Mouse (Mus musculus) limb, embryonic 11.5 days (tissue): ENCODE measurements around the gene Knop1. TPM values are rescaled to one million over a fixed set of nuclear protein-coding genes. Genes with fewer than 3 reads are reported as not detected.
A peak's percentile ranks its signal among the peaks of the same experiment; 100 is the strongest.

Source experiments
- ATAC-seq: fragments of 200-750 bp; cut with Nextera tagmentation; 2 replicates; pipeline ENCODE4 v1.8.0; 2017; ENCODE audit warnings: low read depth; ENCODE audit not compliant: insufficient number of reproducible peaks, low FRiP score, low TSS enrichment
- DNase-seq: peaks from one replicate; pipeline ENCODE4 v3.0.0-alpha.2; 2015; ENCODE audit warnings: low spot score
- H3K27ac ChIP-seq: fragments of 300-500 bp; sonication (generic); replicated peaks from 2 replicates; pipeline ENCODE4 v1.5.1; 2014; ENCODE audit warnings: low read depth, mild to moderate bottlenecking, low read length
- H3K27me3 ChIP-seq: fragments of 300-500 bp; sonication (generic); 2 replicates; pipeline ENCODE4 v1.6.1; 2014; ENCODE audit warnings: mild to moderate bottlenecking, low read length, mixed read lengths; ENCODE audit not compliant: control insufficient read depth, insufficient read depth
- H3K36me3 ChIP-seq: fragments of 300-500 bp; sonication (generic); 2 replicates; pipeline ENCODE4 v1.6.1; 2014; ENCODE audit warnings: mild to moderate bottlenecking, low read length, moderate library complexity, mixed read lengths; ENCODE audit not compliant: control insufficient read depth, insufficient read depth
- H3K4me1 ChIP-seq: fragments of 300-500 bp; sonication (generic); 2 replicates; pipeline ENCODE4 v1.6.1; 2014; ENCODE audit warnings: low read length, mixed read lengths; ENCODE audit not compliant: control insufficient read depth, insufficient read depth
- H3K4me2 ChIP-seq: fragments of 300-500 bp; sonication (generic); 2 replicates; pipeline ENCODE4 v1.6.1; 2014; ENCODE audit warnings: low read depth, mild to moderate bottlenecking, moderate library complexity; ENCODE audit not compliant: severe bottlenecking
- H3K4me3 ChIP-seq: fragments of 300-500 bp; sonication (generic); 2 replicates; pipeline ENCODE4 v1.5.1; 2014; ENCODE audit warnings: low read depth, low read length
- H3K9ac ChIP-seq: fragments of 300-500 bp; sonication (generic); 2 replicates; pipeline ENCODE4 v1.6.1; 2014; ENCODE audit warnings: mild to moderate bottlenecking, low read length
- H3K9me3 ChIP-seq: fragments of 300-500 bp; sonication (generic); 2 replicates; pipeline ENCODE4 v1.6.1; 2016; ENCODE audit warnings: low read length; ENCODE audit not compliant: control insufficient read depth
- WGBS: fragments of 180-500 bp; shearing (Covaris S2); extraction: QIAGEN DNeasy Blood & Tissue Kit; methylation state at CpG from one replicate; pipeline ENCODE4 v1.1.7; 2014; 5-methylcytosine and 5-hydroxymethylcytosine counted together
- polyA plus RNA-seq: library from polyadenylated mRNA; unstranded; fragments of >200 nt; fragmentation: Nextera tagmentation; extraction: Ambion mirVana; gene quantifications from 2 replicates; pipeline ENCODE4 v1.2.1, GENCODE M21; 2014

Knop1 gene
- polyA plus RNA-seq, 1 experiment from 2014 or later, result 136 TPM

DNA sequence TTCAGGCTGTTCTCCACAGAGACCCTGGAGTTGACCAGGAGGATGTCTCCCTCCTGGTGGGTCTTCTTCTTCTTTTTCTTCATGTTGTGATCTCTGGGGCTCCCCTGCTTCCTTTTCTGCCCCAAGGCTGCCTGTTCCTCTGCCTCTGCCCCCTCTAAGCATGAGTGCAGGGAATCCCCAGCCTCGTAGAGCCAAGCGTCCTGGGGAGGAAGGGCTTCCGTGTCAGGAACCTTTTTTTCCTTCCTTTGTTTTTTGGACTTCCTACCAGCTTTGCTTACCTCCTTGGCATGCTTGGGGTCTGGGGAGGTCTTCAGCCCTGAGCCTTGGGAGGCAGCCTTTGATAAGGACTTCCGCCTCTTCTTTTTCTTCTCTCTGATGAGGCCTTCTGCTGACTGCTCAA is 3.4 kb downstream of the Knop1 start:
- ATAC-seq (no peak), DNase-seq (no peak)
- Histone ChIP-seq H3K9me3 (no peaks in the 10 kb centered on the region), H3K4me3 (no peak overlapping the region), H3K36me3 (peaks cover 19% of the 10 kb centered on the region; the same call in 1 of the 2 replicates), H3K4me2 (no peak overlapping the region), H3K27me3 (no peaks in the 10 kb centered on the region), H3K4me1 (peaks cover 6% of the 10 kb centered on the region; the same call in 1 of the 2 replicates), H3K9ac (no peak overlapping the region), H3K27ac (no peak overlapping the region)
- 90% methylated on average over 4 of the region's 4 CpGs for WGBS

DNA sequence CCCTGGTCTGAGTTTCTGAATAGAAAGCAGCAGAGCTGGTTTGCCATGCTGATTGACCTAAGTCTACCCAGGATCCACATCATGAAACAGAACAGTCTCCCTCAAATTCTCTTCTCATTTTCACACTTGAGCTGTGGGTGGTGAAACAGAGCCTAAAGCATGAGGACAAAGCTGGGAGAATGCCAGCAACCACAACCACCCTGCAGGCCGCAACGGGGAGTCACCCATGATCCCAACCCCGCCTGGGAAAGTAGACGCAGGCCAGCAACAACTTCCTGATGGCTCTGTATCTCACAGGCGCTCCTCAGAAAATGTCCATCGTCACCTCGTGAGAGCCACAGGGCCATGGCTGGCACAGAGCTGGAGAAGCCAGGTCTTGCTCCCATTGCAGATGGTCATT is 4.5 kb downstream of the Knop1 start:
- no peak overlapping the region for H3K4me2 ChIP-seq
- H3K9ac ChIP-seq, result no peak overlapping the region
- H3K4me1 ChIP-seq, result peaks cover 6% of the 10 kb centered on the region; the same call in 1 of the 2 replicates
- WGBS, result 95% methylated on average over 7 of the region's 7 CpGs
- no peaks in the 10 kb centered on the region for H3K9me3 ChIP-seq
- no peaks in the 10 kb centered on the region for H3K27me3 ChIP-seq
- no peak overlapping the region for H3K4me3 ChIP-seq
- no peak for ATAC-seq
- peaks cover 26% of the 10 kb centered on the region; the same call in 1 of the 2 replicates for H3K36me3 ChIP-seq
- no peak overlapping the region for H3K27ac ChIP-seq
- no peak for DNase-seq

- Histone ChIP-seq H3K4me1 (peaks cover 6% of the 10 kb centered on the region; the same call in 1 of the 2 replicates), H3K36me3 (peaks cover 28% of the 10 kb centered on the region; the same call in 1 of the 2 replicates), H3K27ac (no peak overlapping the region), H3K9ac (no peak overlapping the region), H3K4me3 (no peak overlapping the region), H3K9me3 (no peaks in the 10 kb centered on the region), H3K4me2 (no peak overlapping the region), H3K27me3 (no peaks in the 10 kb centered on the region)
- 90% methylated on average over 9 of the region's 9 CpGs for WGBS
- DNase-seq (no peak), ATAC-seq (no peak)
Observed at GRCm38 (mm10) chr7:118850676-118851290, 5.3 kb downstream of the Knop1 start.

GRCm38 (mm10) chr7:118849543-118850250 is 6.4 kb downstream of the Knop1 start:
- H3K4me2 ChIP-seq, result no peak overlapping the region
- DNase-seq, result no peak
- H3K27me3 ChIP-seq, result no peaks in the 10 kb centered on the region
- H3K9me3 ChIP-seq, result no peaks in the 10 kb centered on the region
- H3K36me3 ChIP-seq, result peaks cover 33% of the 10 kb centered on the region
- peaks cover 5% of the 10 kb centered on the region; the same call in 1 of the 2 replicates for H3K4me1 ChIP-seq
- 90% methylated on average over 5 of the region's 5 CpGs for WGBS
- no peak overlapping the region for H3K4me3 ChIP-seq
- no peak for ATAC-seq
- H3K9ac ChIP-seq, result no peak overlapping the region
- no peak overlapping the region for H3K27ac ChIP-seq

GRCm38 (mm10) chr7:118848796-118849195 is 7.3 kb downstream of the Knop1 start:
- no peak for ATAC-seq
- Histone ChIP-seq H3K4me1 (no peaks in the 10 kb centered on the region), H3K4me3 (no peak overlapping the region), H3K27ac (no peak overlapping the region), H3K9me3 (no peaks in the 10 kb centered on the region), H3K27me3 (no peaks in the 10 kb centered on the region), H3K36me3 (peaks cover 40% of the 10 kb centered on the region), H3K4me2 (no peak overlapping the region), H3K9ac (no peak overlapping the region)
- peak; percentile 32 for DNase-seq
- 80% methylated on average over 10 of the region's 10 CpGs for WGBS

- no peaks in the 10 kb centered on the region for H3K4me1 ChIP-seq
- DNase-seq (no peak), ATAC-seq (no peak)
- H3K27me3 ChIP-seq, result no peaks in the 10 kb centered on the region
- H3K36me3 ChIP-seq, result peaks cover 36% of the 10 kb centered on the region
- 94% methylated on average over 4 of the region's 4 CpGs for WGBS
- H3K9ac ChIP-seq, result no peak overlapping the region
- H3K4me2 ChIP-seq, result no peak overlapping the region
- H3K27ac ChIP-seq, result no peak overlapping the region
- H3K4me3 ChIP-seq, result no peak overlapping the region
- no peaks in the 10 kb centered on the region for H3K9me3 ChIP-seq
Observed at GRCm38 (mm10) chr7:118846329-118846728, 9.7 kb downstream of the Knop1 start.

GRCm38 (mm10) chr7:118845141-118845540 is 10.9 kb downstream of the Knop1 start:
- Histone ChIP-seq H3K27me3 (no peaks in the 10 kb centered on the region), H3K4me2 (no peak overlapping the region), H3K36me3 (peaks cover 40% of the 10 kb centered on the region), H3K4me3 (no peak overlapping the region), H3K9me3 (no peaks in the 10 kb centered on the region), H3K27ac (no peak overlapping the region), H3K4me1 (no peaks in the 10 kb centered on the region), H3K9ac (no peak overlapping the region)
- WGBS, result 92% methylated on average over 5 of the region's 5 CpGs
- ATAC-seq, result no peak
- no peak for DNase-seq

GRCm38 (mm10) chr7:118842938-118843337 is 13.1 kb downstream of the Knop1 start:
- Histone ChIP-seq H3K9me3 (no peaks in the 10 kb centered on the region), H3K36me3 (peaks cover 35% of the 10 kb centered on the region), H3K27me3 (no peaks in the 10 kb centered on the region), H3K27ac (no peak overlapping the region), H3K4me3 (no peak overlapping the region), H3K9ac (no peak overlapping the region), H3K4me1 (no peaks in the 10 kb centered on the region), H3K4me2 (no peak overlapping the region)
- 75% methylated on average over 4 of the region's 4 CpGs for WGBS
- no peak for DNase-seq
- ATAC-seq, result no peak
